Mouse (Mus musculus) lung, embryonic 16.5 days (tissue): ENCODE measurements around the gene Fxr1. TPM values are rescaled to one million over a fixed set of nuclear protein-coding genes. Genes with fewer than 3 reads are reported as not detected.
"Not testable (repeated sequence)": the region's sequence is repeated elsewhere in the genome, so short reads cannot be mapped to it uniquely, and the experiment has no call there.

Experiments
- ATAC-seq: fragments of 200-750 bp; cut with Nextera tagmentation; 2 replicates; pipeline ENCODE4 v1.8.0; 2017; ENCODE audit warnings: low read depth, mild to moderate bottlenecking, moderate library complexity
- H3K27ac ChIP-seq: fragments of 300-500 bp; sonication (generic); 2 replicates; pipeline ENCODE4 v1.5.1; 2014; ENCODE audit warnings: mild to moderate bottlenecking, control low read depth, low read length
- H3K27me3 ChIP-seq: fragments of 300-500 bp; sonication (generic); 2 replicates; pipeline ENCODE4 v1.6.1; 2014; ENCODE audit warnings: low read depth, low read length, mixed read lengths; ENCODE audit not compliant: control insufficient read depth, insufficient read depth
- H3K36me3 ChIP-seq: fragments of 300-500 bp; sonication (generic); 2 replicates; pipeline ENCODE4 v1.6.1; 2014; ENCODE audit warnings: low read length; ENCODE audit not compliant: control insufficient read depth, insufficient read depth
- H3K4me1 ChIP-seq: fragments of 300-500 bp; sonication (generic); replicated peaks from 2 replicates; pipeline ENCODE4 v1.6.1; 2014; ENCODE audit warnings: low read length, mixed read lengths; ENCODE audit not compliant: control insufficient read depth, insufficient read depth
- H3K4me2 ChIP-seq: fragments of 300-500 bp; sonication (generic); 2 replicates; pipeline ENCODE4 v1.6.1; 2014; ENCODE audit warnings: low read depth, low read length, control low read depth
- H3K4me3 ChIP-seq: fragments of 300-500 bp; sonication (generic); 2 replicates; pipeline ENCODE4 v1.5.1; 2014; ENCODE audit warnings: mild to moderate bottlenecking, low read length, control low read depth
- H3K9ac ChIP-seq: fragments of 300-500 bp; sonication (generic); 2 replicates; pipeline ENCODE4 v1.6.1; 2014; ENCODE audit warnings: low read length, control low read depth
- H3K9me3 ChIP-seq: fragments of 300-500 bp; sonication (generic); 2 replicates; pipeline ENCODE4 v1.6.1; 2016; ENCODE audit warnings: low read length; ENCODE audit not compliant: control insufficient read depth
- WGBS: fragments of 180-500 bp; shearing (Covaris S2); extraction: QIAGEN DNeasy Blood & Tissue Kit; methylation state at CpG from one replicate; pipeline ENCODE4 v1.1.7; 2014; 5-methylcytosine and 5-hydroxymethylcytosine counted together
- polyA plus RNA-seq: library from polyadenylated mRNA; unstranded; fragments of >200 nt; fragmentation: Nextera tagmentation; extraction: Ambion mirVana; gene quantifications from 2 replicates; pipeline ENCODE4 v1.2.1, GENCODE M21; 2015

The Fxr1 gene
- polyA plus RNA-seq, 1 experiment from 2014 or later, result 48.2 TPM

- Histone ChIP-seq H3K27ac (no peak overlapping the region), H3K9ac (no peak overlapping the region), H3K4me1 (no peaks in the 10 kb centered on the region), H3K36me3 (no peaks in the 10 kb centered on the region), H3K9me3 (no peaks in the 10 kb centered on the region), H3K27me3 (no peaks in the 10 kb centered on the region), H3K4me3 (no peak overlapping the region), H3K4me2 (no peak overlapping the region)
- WGBS, result 81% methylated on average over 3 of the region's 3 CpGs
- no peak for ATAC-seq
Observed at GRCm38 (mm10) chr3:34033720-34034364, 14.1 kb downstream of the Fxr1 start.

- WGBS, result 73% methylated on average over 1 of the region's 1 CpGs
- no peaks in the 10 kb centered on the region for H3K9me3 ChIP-seq
- no peaks in the 10 kb centered on the region for H3K4me1 ChIP-seq
- no peak overlapping the region for H3K27ac ChIP-seq
- H3K4me2 ChIP-seq, result no peak overlapping the region
- H3K9ac ChIP-seq, result no peak overlapping the region
- H3K4me3 ChIP-seq, result no peak overlapping the region
- ATAC-seq, result no peak
- H3K36me3 ChIP-seq, result no peaks in the 10 kb centered on the region
- H3K27me3 ChIP-seq, result no peaks in the 10 kb centered on the region
Observed at GRCm38 (mm10) chr3:34034803-34035202, 15.1 kb downstream of the Fxr1 start.

- no peak for ATAC-seq
- H3K27ac ChIP-seq, result no peak overlapping the region
- no peaks in the 10 kb centered on the region for H3K9me3 ChIP-seq
Observed at GRCm38 (mm10) chr3:34035706-34036105, 16.0 kb downstream of the Fxr1 start.

GRCm38 (mm10) chr3:34041990-34042389 lies 22.2 kb downstream of the Fxr1 start:
- no peaks in the 10 kb centered on the region for H3K27me3 ChIP-seq
- H3K4me3 ChIP-seq, result no peak overlapping the region
- H3K4me2 ChIP-seq, result no peak overlapping the region
- H3K36me3 ChIP-seq, result peaks cover 13% of the 10 kb centered on the region
- no peaks in the 10 kb centered on the region for H3K9me3 ChIP-seq
- WGBS, result 92% methylated on average over 4 of the region's 4 CpGs
- H3K4me1 ChIP-seq, result no peaks in the 10 kb centered on the region
- no peak overlapping the region for H3K9ac ChIP-seq
- no peak for ATAC-seq
- H3K27ac ChIP-seq, result no peak overlapping the region

More at GRCm38 (mm10) chr3:34035706-34036105, 16.0 kb downstream of the Fxr1 start:
- Histone ChIP-seq H3K36me3 (no peaks in the 10 kb centered on the region), H3K4me3 (no peak overlapping the region), H3K27me3 (no peaks in the 10 kb centered on the region), H3K4me1 (no peaks in the 10 kb centered on the region), H3K4me2 (no peak overlapping the region), H3K9ac (no peak overlapping the region)
- WGBS, result 86% methylated on average over 3 of the region's 3 CpGs

GRCm38 (mm10) chr3:34062352-34062751 lies 42.6 kb downstream of the Fxr1 start:
- Histone ChIP-seq H3K9me3 (no peaks in the 10 kb centered on the region), H3K27ac (no peak overlapping the region), H3K4me1 (no peaks in the 10 kb centered on the region), H3K9ac (no peak overlapping the region), H3K4me3 (no peak overlapping the region), H3K27me3 (no peaks in the 10 kb centered on the region), H3K36me3 (peaks cover 16% of the 10 kb centered on the region), H3K4me2 (no peak overlapping the region)
- 92% methylated on average over 2 of the region's 2 CpGs for WGBS
- ATAC-seq, result no peak

GRCm38 (mm10) chr3:34068943-34069342 lies 49.2 kb downstream of the Fxr1 start:
- ATAC-seq, H3K27me3 ChIP-seq, H3K9me3 ChIP-seq, H3K36me3 ChIP-seq, H3K4me2 ChIP-seq, H3K4me1 ChIP-seq, H3K9ac ChIP-seq, H3K4me3 ChIP-seq, H3K27ac ChIP-seq: not testable (repeated sequence)
- 91% methylated on average over 7 of the region's 7 CpGs for WGBS

GRCm38 (mm10) chr3:34072726-34073125 lies 53.0 kb downstream of the Fxr1 start:
- Histone ChIP-seq H3K4me3 (no peak overlapping the region), H3K27ac (no peak overlapping the region), H3K9me3 (no peaks in the 10 kb centered on the region), H3K4me1 (no peaks in the 10 kb centered on the region), H3K4me2 (no peak overlapping the region), H3K27me3 (no peaks in the 10 kb centered on the region), H3K9ac (no peak overlapping the region), H3K36me3 (peaks cover 16% of the 10 kb centered on the region)
- ATAC-seq, result no peak
- 91% methylated on average over 6 of the region's 6 CpGs for WGBS

- Histone ChIP-seq H3K36me3 (peaks cover 23% of the 10 kb centered on the region), H3K4me3 (no peak overlapping the region), H3K4me2 (no peak overlapping the region), H3K9ac (no peak overlapping the region), H3K9me3 (no peaks in the 10 kb centered on the region), H3K4me1 (peaks cover 7% of the 10 kb centered on the region; the same call in 1 of the 2 replicates), H3K27me3 (no peaks in the 10 kb centered on the region), H3K27ac (no peak overlapping the region)
- WGBS, result 66% methylated on average over 6 of the region's 6 CpGs
- ATAC-seq, result no peak
Observed at GRCm38 (mm10) chr3:34076058-34076759, 56.5 kb downstream of the Fxr1 start.

- WGBS, result under 1% methylated on average over 50 of the region's 50 CpGs
- H3K36me3 ChIP-seq, result peaks cover 7% of the 10 kb centered on the region
- H3K27me3 ChIP-seq, result no peaks in the 10 kb centered on the region
- peak within 1 kb of the TSS; percentile 88 for H3K9ac ChIP-seq
- peak; percentile 97 for ATAC-seq
- peak within 1 kb of the TSS; percentile 83 for H3K4me3 ChIP-seq
- H3K4me2 ChIP-seq, result peak within 1 kb of the TSS; percentile 85
- H3K27ac ChIP-seq, result peak within 1 kb of the TSS; percentile 63
- H3K4me1 ChIP-seq, result peaks cover 7% of the 10 kb centered on the region; the same call in 1 of the 2 replicates
- H3K9me3 ChIP-seq, result no peaks in the 10 kb centered on the region
Observed at GRCm38 (mm10) chr3:34080900-34081662, 61.3 kb downstream of the Fxr1 start, which contains the start of gene Dnajc19. TSS of gene Dnajc19 (minus strand) at chr3:34081321.
